Mouse (Mus musculus) heart, embryonic 11.5 days (tissue): ENCODE results near the gene Nsmf. TPM values are rescaled to one million over a fixed set of nuclear protein-coding genes. Genes with fewer than 3 reads are reported as not detected.

Experiments used
- ATAC-seq: fragments of 200-750 bp; cut with Nextera tagmentation; replicated peaks from 2 replicates; pipeline ENCODE4 v1.8.0; 2017; ENCODE audit warnings: moderate library complexity; ENCODE audit not compliant: insufficient number of reproducible peaks, low FRiP score, low TSS enrichment
- H3K27ac ChIP-seq: fragments of 300-500 bp; sonication (generic); 2 replicates; pipeline ENCODE4 v1.5.1; 2014; ENCODE audit warnings: mild to moderate bottlenecking, low read depth, low read length
- H3K27me3 ChIP-seq: fragments of 300-500 bp; sonication (generic); 2 replicates; pipeline ENCODE4 v1.6.1; 2014; ENCODE audit warnings: mild to moderate bottlenecking, low read length, mixed read lengths; ENCODE audit not compliant: control insufficient read depth, insufficient read depth
- H3K36me3 ChIP-seq: fragments of 300-500 bp; sonication (generic); 2 replicates; pipeline ENCODE4 v1.6.1; 2014; ENCODE audit warnings: mild to moderate bottlenecking, low read length, moderate library complexity, mixed read lengths; ENCODE audit not compliant: control insufficient read depth, insufficient read depth
- H3K4me1 ChIP-seq: fragments of 300-500 bp; sonication (generic); 2 replicates; pipeline ENCODE4 v1.6.1; 2014; ENCODE audit warnings: low read length; ENCODE audit not compliant: control insufficient read depth, insufficient read depth
- H3K4me2 ChIP-seq: fragments of 300-500 bp; sonication (generic); 2 replicates; pipeline ENCODE4 v1.6.1; 2014; ENCODE audit warnings: mild to moderate bottlenecking, moderate library complexity
- H3K4me3 ChIP-seq: fragments of 300-500 bp; sonication (generic); 2 replicates; pipeline ENCODE4 v1.5.1; 2014; ENCODE audit warnings: low read depth, low read length
- H3K9ac ChIP-seq: fragments of 300-500 bp; sonication (generic); 2 replicates; pipeline ENCODE4 v1.6.1; 2014; ENCODE audit warnings: mild to moderate bottlenecking, low read depth, low read length, moderate library complexity
- H3K9me3 ChIP-seq: fragments of 300-500 bp; sonication (generic); replicated peaks from 2 replicates; pipeline ENCODE4 v1.6.1; 2016; ENCODE audit warnings: low read length; ENCODE audit not compliant: control insufficient read depth
- WGBS: fragments of 180-500 bp; shearing (Covaris S2); extraction: QIAGEN DNeasy Blood & Tissue Kit; methylation state at CpG from one replicate; pipeline ENCODE4 v1.1.7; 2014; ENCODE audit not compliant: insufficient replicate concordance; 5-methylcytosine and 5-hydroxymethylcytosine counted together
- polyA plus RNA-seq: library from polyadenylated mRNA; unstranded; fragments of >200 nt; fragmentation: Nextera tagmentation; extraction: Ambion mirVana; gene quantifications from 2 replicates; pipeline ENCODE4 v1.2.1, GENCODE M21; 2014

Nsmf gene
- 32.9 and 37.7 TPM in 2 replicates for polyA plus RNA-seq

DNA sequence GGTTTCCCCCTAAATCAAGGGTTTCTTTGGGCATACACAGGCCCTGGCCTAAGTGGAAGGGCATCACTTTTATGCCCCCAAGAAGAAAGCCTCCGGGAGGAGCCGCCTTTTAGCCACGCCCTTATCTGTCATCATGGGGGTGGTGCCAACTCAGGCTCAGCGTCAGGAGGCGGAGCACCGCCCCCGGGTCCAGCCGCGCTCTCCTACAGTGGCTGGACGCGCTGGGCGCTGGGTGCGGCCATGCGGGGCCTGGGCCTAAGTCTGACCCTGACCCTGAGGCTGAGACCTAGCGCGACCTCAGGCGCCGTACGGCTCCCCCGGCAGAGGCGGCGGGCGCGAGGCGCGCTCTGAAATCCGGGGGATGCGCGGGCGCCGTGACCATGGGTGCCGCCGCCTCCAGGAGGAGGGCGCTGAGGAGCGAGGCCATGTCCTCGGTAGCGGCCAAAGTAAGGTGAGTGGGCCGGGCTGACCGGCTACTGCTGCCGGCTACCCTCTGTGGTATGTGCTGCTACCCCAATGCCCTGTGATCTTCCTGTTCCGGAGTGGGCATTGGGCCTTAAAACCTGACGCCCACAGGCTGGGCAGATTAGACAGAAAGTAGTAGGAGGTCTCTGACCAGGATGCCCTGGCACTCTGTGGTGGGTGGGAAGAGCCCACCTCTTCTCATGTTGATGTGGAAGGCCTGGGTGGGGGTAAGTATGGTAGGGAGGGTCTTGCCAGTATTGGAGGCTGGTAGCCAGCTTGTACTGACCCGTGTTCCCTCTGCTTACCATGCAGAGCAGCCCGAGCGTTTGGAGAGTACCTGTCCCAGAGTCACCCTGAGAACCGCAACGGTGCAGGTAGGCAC is at the start of gene Nsmf:
Gene Nsmf, plus strand, starts transcription at position 135 of the 847 bp plus-strand sequence.
- Histone ChIP-seq H3K9ac (peak within 1 kb of the TSS; percentile 77), H3K4me3 (peak within 1 kb of the TSS; percentile 70), H3K4me1 (peaks cover 8% of the 10 kb centered on the region), H3K27me3 (no peaks in the 10 kb centered on the region), H3K36me3 (no peaks in the 10 kb centered on the region), H3K9me3 (no peaks in the 10 kb centered on the region), H3K27ac (no peak within 1 kb of the TSS), H3K4me2 (peak within 1 kb of the TSS; percentile 83)
- WGBS: 6% methylated on average over 47 of the region's 47 CpGs
- ATAC-seq: peak; percentile 87

DNA sequence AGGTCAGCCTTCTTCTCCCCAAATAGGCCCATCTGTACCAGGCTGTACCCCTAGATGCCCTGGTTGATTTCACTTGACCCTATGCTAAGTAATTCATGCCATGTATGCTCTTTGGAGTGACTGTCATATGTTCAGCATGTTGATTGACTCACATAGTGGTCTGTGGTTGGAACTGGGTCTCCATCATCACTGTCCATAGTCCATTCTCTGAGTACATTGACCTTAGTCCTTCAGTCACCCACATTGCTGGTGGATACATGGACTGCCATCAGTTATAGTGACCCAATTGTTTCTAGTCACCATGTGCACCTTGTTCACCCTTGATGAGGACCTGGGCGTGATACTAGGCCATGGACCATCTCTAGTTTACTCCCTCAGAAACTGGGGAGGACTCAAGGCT is 47.4 kb upstream of the Nsmf start:
- H3K36me3 ChIP-seq: no peaks in the 10 kb centered on the region
- no peak overlapping the region for H3K9ac ChIP-seq
- H3K4me2 ChIP-seq: no peak overlapping the region
- H3K27me3 ChIP-seq: no peaks in the 10 kb centered on the region
- H3K27ac ChIP-seq: no peak overlapping the region
- no peak for ATAC-seq
- no peak overlapping the region for H3K4me3 ChIP-seq
- no peaks in the 10 kb centered on the region for H3K9me3 ChIP-seq
- H3K4me1 ChIP-seq: no peaks in the 10 kb centered on the region
- 74% methylated on average over 1 of the region's 1 CpGs for WGBS

DNA sequence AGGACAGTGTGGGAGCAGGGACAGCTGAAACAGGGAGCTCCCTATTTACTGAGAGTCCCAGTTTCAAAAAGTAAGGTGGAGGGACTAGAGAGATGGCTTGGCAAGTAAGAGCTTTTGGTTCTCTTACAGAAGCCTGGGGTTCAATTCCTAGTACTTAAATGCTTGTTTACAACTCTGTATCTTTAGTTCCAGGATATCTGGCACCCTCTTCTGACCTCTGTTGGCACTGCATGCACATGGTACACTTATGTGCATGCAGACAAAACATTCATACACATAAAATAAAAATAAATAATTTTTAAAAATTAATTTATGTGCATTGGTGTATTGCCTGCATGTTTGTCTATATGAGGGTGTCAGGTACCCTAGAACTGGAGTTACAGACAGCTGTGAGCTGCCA is 45.9 kb upstream of the Nsmf start:
- Histone ChIP-seq H3K9ac (no peak overlapping the region), H3K4me2 (no peak overlapping the region), H3K27ac (no peak overlapping the region), H3K9me3 (no peaks in the 10 kb centered on the region), H3K36me3 (no peaks in the 10 kb centered on the region), H3K4me3 (no peak overlapping the region), H3K27me3 (no peaks in the 10 kb centered on the region), H3K4me1 (no peaks in the 10 kb centered on the region)
- no peak for ATAC-seq

DNA sequence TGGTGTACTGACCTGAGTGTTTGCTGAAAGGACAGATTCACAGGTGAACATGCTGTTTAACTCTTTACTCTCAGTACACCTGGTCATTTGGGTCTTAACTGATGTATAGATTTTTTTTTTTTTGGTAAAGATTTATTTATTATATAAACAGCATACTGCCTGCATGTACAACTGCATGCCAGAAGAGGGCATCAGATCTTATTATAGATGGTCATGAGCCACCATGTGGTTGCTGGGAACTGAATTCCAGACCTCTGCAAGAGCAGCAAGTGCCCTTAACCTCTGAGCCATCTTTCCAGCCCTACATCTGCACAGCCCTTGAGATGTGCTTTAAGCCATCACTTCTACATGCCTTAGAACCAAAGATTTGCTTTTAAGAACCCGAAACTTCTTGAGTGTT is 31.5 kb upstream of the Nsmf start:
- H3K36me3 ChIP-seq: no peaks in the 10 kb centered on the region
- no peak for ATAC-seq
- no peaks in the 10 kb centered on the region for H3K4me1 ChIP-seq
- H3K27ac ChIP-seq: no peak overlapping the region
- H3K9ac ChIP-seq: no peak overlapping the region
- H3K9me3 ChIP-seq: no peaks in the 10 kb centered on the region
- H3K4me2 ChIP-seq: no peak overlapping the region
- WGBS: 81% methylated on average over 1 of the region's 1 CpGs
- H3K4me3 ChIP-seq: no peak overlapping the region
- H3K27me3 ChIP-seq: no peaks in the 10 kb centered on the region

GRCm38 (mm10) chr2:25025109-25025508 is 29.0 kb upstream of the Nsmf start:
- H3K36me3 ChIP-seq: no peaks in the 10 kb centered on the region
- no peak overlapping the region for H3K27ac ChIP-seq
- 63% methylated on average over 1 of the region's 1 CpGs for WGBS

DNA sequence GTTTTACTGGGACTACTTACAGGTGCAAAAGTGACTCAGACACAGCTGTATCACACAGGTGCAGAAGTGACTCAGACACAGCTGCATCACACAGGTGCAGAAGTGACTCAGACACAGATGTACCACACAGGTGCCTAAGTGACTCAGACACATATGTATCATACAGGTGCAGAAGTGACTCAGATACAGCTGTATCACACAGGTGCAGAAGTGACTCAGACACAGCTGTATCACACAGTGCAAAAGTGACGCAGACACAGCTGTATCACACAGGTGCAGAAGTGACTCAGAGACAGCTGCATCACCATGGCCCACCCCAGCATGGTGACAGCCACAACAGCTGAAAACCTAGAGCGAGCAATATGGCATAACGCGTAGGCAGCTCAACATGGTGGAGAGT is 19.2 kb upstream of the Nsmf start:
- H3K9ac ChIP-seq: no peak overlapping the region
- no peak overlapping the region for H3K4me2 ChIP-seq
- H3K4me1 ChIP-seq: no peaks in the 10 kb centered on the region
- H3K27ac ChIP-seq: no peak overlapping the region
- H3K27me3 ChIP-seq: no peaks in the 10 kb centered on the region
- H3K9me3 ChIP-seq: no peaks in the 10 kb centered on the region
- no peak for ATAC-seq
- WGBS: 94% methylated on average over 4 of the region's 4 CpGs
- H3K36me3 ChIP-seq: no peaks in the 10 kb centered on the region
- H3K4me3 ChIP-seq: no peak overlapping the region

More at GRCm38 (mm10) chr2:25025109-25025508, 29.0 kb upstream of the Nsmf start:
- Histone ChIP-seq H3K27me3 (no peaks in the 10 kb centered on the region), H3K4me2 (no peak overlapping the region), H3K4me3 (no peak overlapping the region), H3K9me3 (no peaks in the 10 kb centered on the region), H3K4me1 (no peaks in the 10 kb centered on the region), H3K9ac (no peak overlapping the region)
- ATAC-seq: no peak

GRCm38 (mm10) chr2:25040089-25040488 is 14.1 kb upstream of the Nsmf start:
- H3K9ac ChIP-seq: no peak overlapping the region
- no peaks in the 10 kb centered on the region for H3K27me3 ChIP-seq
- H3K36me3 ChIP-seq: no peaks in the 10 kb centered on the region
- WGBS: 85% methylated on average over 5 of the region's 5 CpGs
- no peak for ATAC-seq
- no peaks in the 10 kb centered on the region for H3K9me3 ChIP-seq
- no peak overlapping the region for H3K4me3 ChIP-seq
- H3K4me1 ChIP-seq: no peaks in the 10 kb centered on the region
- H3K27ac ChIP-seq: no peak overlapping the region
- no peak overlapping the region for H3K4me2 ChIP-seq

DNA sequence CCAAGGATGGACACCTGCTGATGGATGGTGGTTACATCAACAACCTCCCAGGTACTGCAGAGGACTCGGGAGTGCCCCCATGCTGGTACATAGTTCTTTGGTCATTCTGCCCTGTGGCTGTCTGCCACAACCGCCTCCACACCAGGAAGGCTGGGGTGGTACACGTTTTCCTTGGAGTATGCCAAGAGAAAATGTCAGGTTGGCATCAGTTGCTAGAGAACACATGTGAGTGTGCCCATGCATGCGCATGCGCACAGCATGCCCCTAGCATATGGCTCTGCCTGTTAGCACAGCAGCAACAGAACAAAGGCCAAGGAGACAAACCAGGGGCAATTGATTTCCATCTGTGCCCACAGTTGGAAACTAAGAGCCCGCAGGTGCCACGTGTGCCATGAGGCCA is 3.2 kb upstream of the Nsmf start:
- H3K27ac ChIP-seq: no peak overlapping the region
- no peak overlapping the region for H3K4me3 ChIP-seq
- peaks cover 8% of the 10 kb centered on the region for H3K4me1 ChIP-seq
- no peaks in the 10 kb centered on the region for H3K36me3 ChIP-seq
- H3K27me3 ChIP-seq: no peaks in the 10 kb centered on the region
- H3K4me2 ChIP-seq: no peak overlapping the region
- no peaks in the 10 kb centered on the region for H3K9me3 ChIP-seq
- no peak overlapping the region for H3K9ac ChIP-seq
- no peak for ATAC-seq
- 79% methylated on average over 7 of the region's 7 CpGs for WGBS

GRCm38 (mm10) chr2:25051450-25051849 is 2.7 kb upstream of the Nsmf start:
- Histone ChIP-seq H3K4me1 (peaks cover 8% of the 10 kb centered on the region), H3K4me2 (no peak overlapping the region), H3K4me3 (no peak overlapping the region), H3K27ac (no peak overlapping the region), H3K36me3 (no peaks in the 10 kb centered on the region), H3K9me3 (no peaks in the 10 kb centered on the region), H3K9ac (no peak overlapping the region), H3K27me3 (no peaks in the 10 kb centered on the region)
- WGBS: 84% methylated on average over 8 of the region's 8 CpGs
- no peak for ATAC-seq
